Mouse (Mus musculus) thymus, adult 18-20 months (tissue): ENCODE data around the gene Kcnma1.

Source experiments
- DNase-seq, 2 experiments: peaks; one replicate each; pipeline ENCODE4 v3.0.0; 2022; ENCODE audit warnings: mixed read lengths in 2 of 2

Kcnma1 gene

DNA sequence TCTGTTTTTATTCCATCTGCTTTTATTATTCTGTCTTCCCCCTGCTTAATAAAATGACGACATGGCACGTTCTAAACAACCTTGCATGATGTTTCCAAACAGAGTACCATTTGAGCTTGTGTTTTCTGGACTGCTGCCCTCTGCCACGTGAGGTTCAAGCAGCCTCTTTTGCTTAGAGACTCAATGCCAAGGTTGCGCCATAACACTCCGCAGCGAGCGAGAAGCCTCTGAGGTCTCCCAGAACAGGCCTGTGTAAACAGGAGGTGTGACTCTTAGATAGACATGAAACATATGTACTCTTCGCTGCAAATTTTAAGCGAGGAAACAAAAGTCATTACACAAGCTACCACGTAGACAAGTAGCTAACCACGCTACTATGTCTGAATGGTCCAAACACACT lies 55.2 kb downstream of the Kcnma1 start:
- no peak for DNase-seq

DNA sequence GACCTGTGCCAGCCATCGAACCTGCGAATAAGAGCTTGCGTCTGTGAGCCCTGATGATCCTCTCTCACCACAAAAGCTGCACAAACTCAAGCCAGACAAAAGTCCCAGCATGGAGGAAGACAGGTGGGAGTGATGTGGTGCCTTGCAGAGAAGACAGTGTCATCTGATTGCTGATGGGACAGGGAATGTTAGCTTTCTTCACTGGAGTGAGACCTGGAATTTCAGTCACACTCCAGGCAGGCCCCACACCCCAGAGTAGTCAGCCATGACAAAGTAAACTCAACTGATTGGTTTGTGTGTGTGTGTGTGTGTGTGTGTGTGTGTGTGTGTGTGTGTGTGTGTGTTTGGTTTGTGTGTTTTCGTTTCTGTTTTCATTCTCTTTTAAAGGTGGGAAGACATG lies 57.0 kb downstream of the Kcnma1 start:
- no peak for DNase-seq

DNA sequence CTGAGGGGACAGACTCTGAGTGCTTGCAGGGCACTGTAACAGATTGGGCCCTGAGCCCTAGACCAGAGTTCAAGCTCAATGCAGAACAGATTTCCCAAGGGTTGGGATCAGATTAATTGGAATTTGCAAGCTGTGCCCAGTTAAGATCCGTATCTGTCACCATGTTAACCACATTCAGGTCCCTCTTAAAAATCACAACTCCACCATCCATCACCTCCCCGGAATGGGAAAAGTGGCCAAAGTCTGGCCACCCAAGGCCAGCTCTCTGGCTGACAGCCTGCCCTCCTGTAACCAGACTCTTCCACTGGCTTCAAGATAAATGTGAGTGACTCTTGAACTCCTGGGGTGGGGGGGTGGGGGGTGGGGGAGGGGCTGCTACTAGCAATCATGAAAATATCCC lies 70.4 kb downstream of the Kcnma1 start:
- no peak for DNase-seq

DNA sequence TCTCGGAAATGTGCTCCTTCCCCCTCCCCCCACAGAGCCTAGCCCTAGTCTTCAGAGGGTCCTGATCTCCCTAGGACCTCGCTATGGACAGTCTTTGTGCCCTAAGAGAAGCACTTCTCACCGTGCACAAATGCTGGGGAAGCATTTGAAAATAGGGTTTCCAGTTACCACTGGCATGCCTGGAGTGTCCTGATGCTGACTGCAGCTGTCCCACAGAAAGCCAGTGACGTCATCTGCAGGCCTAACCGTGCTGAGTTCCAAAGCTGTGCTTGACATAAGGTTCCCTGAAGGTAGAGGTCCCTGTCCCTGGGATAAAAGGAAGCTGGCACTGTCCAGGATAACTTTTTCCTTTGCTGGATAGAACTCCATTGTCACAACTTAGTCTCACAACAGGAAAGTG lies 71.1 kb downstream of the Kcnma1 start:
- no peak for DNase-seq

DNA sequence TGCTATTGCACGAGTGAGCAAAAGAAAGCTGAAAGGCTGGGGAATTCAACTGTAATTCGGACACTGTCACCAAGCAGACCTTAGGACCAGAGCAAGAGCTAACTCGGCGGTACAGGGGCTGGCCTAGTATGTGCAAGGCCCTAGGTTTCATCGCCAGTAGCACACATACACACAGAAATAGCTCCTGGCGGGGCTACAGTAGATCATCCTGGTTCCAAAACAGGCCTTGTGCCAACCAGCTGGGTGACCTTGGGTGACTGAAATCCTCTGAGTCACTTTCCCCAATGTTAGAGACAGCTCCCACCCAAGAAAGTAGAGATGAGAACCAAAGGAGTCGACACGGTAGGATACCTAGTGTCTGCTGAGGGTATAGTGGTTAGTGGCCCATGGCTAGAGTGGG lies 72.2 kb downstream of the Kcnma1 start:
- DNase-seq: no peak

DNA sequence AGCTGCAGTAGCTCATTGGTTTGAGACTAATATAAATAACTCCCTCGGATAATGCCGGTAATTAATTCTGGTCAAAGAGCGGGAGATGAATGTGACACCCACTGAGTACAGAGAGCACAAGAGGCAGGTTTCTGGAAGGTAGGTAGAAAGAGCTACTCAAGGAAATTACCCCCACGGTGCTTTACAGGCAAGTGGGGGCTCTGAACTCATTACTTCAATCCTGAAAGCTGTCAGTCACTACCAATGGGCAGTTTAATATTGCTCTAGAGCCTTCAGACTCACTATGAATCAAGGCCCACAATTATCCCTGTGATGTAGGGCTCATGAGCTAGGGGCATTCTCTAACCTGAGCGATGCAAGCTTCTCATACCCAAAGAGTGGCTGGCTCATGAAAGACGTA lies 79.3 kb downstream of the Kcnma1 start:
- DNase-seq: no peak

DNA sequence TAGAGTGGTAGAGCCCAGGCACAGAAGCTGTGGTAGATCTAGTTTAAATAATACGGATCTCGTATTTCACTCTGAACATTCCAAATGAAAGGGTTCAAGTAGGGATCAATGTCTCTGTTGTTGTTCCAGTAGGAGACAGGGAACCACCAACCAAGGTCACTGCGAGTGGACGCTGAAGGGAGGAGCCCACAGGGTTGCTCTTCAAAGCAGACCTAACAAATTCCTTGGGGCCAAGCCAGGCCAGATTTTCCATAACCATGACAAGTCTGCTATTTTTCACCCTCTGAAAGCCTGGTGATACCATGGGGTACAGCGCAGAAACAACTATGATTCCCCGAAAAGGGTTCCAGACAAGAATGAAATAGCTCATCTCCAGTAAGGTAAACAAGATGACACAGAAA lies 82.6 kb downstream of the Kcnma1 start:
- no peak for DNase-seq

DNA sequence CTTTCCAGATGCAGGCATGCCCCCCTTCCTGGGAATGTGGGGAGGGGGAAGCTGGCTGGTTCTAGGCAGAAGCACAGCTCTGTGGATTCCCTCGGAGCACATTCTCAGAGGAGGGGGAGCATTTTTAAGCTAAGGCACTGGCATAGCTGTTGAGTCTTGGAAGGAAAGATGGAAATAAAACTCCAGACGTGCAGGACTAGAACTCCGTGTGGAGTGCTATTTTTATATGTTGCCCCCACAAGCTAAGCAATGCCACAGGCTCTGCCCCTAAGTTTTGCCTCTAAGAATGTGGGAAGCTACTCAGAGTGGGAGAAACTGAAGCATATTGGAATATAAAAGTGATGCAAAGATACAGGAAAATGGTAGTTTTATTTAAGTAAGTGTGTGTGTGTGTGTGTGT lies 85.1 kb downstream of the Kcnma1 start:
- DNase-seq: no peak

DNA sequence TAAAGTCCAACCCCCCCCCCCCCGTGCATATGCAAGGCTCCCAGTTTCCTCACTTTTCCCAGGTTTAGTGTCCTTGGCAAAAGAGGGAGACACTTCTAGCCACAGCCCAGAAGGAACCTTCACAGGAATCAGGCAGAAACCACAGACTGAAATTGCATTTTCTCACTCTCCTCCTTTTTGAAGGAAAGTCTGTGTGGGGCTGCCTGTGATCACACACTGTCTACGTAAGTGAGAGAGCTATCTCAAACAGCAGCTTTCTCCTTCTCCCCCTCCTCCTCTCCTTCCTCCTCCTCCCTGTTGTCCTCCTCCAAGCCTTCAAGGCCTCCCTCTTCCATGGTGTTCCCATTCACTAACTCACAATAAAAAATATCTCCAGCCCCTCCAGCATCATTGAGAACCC lies 90.9 kb downstream of the Kcnma1 start:
- DNase-seq: no peak

DNA sequence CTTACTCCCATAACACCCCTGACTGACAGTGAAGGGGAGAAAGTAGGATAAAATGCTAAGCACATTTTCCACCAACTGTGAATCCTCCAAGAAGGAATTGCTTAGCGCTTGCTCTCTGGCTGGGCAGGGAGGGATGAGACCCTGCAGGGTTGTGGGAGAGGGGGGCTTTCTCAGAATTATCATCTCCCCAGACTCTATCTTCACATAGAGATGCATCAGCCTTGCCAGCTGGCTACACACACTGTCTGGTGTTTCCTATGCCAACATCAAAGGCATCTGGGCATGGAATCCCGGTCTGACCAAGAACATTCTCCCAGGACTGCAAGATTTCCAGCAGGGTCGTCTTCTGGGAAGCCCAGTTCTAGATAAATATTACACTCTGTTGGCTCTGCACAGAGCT lies 91.5 kb downstream of the Kcnma1 start:
- no peak for DNase-seq

DNA sequence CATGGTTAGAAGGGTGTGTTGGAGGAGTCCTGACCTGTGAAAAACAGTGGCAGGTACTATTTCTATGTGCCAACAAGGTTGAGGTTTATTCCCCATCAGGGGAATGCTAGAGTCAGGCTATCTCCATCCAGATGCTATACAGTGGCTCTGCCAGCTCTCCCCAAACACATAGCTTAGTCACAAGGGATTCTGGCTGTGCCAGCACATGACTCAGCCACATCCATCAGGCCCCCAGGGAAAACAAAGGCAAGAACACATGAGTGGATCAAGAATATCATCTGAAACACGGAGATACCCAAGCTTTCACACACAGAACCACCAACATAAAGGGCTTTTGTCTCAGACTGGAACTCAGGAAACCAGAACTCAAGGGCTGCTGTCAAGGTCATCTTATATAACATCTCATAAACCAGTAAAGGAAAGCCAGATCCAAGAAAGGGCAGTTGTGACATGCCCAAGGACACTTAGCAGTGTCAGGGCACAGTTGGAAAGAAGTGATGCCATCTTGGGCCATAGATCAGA lies 103.1 kb downstream of the Kcnma1 start:
- DNase-seq: no peak

DNA sequence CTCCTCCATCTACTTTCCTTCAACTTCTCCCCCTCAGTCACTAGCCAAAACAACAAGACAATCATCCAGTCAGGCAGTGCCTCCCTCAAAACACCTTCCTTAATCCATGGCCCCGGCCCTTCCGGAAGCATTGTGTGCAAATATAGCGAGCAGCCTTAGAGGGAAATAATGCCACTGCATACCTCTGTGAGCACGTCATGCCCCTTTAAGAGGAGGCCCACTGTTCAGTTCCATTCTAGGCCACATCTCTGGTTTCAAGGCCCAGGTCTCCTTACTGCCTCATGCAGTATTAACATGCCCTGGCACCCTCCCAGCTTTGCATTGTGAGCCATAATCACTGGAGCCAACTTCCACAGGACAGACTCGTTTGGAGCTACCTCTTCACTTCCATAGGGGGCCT lies 105.7 kb downstream of the Kcnma1 start:
- no peak for DNase-seq

DNA sequence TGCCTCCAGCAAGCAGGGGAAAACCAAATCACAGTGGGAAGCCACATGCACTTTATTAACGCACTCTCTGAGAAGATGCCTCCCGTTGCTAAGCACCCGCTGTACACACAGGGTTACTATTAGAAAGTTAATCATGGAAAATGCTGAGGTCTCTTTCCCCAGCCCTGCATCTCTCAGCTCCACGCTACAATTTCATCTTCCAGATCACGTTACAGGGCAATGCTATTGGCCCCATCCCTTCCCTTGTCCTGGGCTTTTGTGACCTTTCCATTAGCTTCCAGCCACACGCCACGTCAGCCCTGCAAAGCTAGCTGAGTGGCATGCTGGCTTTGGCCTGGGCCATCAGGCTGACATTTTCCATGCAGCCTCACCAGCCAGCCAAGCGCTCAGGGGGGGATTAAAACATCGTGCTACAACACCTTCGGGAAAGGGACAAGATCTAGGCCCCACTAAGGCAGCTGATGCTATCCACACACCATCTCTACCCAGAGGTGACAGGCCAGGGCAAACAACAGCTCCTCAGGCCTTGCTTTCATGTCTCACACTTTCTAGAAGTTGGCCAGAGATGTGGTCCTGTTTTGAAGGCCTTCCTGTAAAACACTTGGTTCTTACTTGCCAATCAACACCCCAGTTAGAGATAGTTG lies 111.5 kb downstream of the Kcnma1 start:
- no peak for DNase-seq

DNA sequence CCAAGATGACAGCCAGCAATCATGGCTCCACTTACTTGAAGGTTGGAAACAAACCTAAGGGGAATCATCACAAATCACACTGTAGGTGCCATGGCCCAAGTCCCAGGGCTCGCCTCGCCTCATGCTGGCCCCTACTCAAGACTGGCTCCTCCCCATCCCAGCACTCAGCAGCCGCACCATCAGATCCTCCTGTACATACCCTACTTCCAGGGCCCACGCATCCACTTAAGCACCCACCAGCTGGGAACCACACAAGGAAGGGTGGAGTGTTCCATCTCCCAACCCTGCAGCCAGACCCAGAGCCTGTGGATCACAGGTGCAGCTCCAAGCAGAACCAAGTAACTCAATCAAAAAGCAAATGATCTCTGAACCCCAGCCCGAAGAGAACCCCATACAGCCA lies 114.8 kb downstream of the Kcnma1 start:
- no peak for DNase-seq

DNA sequence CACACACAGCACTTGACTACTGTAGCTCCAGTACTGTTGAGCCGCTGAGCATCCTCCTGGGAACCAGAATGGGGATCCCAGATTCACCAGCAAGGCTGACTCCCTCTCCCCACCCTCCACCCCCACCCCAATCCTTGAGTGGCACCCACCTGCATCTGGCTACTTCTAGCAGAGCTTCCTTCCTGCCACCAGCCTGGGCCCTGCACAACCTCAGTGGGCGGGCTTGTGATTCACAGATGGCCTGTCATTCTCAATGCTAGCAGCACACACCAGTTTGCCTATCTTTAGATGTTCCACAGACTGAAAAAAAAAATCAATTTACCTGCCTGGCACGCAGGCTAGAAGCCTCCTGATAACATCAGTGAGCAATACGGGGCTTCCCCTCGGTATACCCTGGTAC lies 116.5 kb downstream of the Kcnma1 start:
- no peak for DNase-seq

DNA sequence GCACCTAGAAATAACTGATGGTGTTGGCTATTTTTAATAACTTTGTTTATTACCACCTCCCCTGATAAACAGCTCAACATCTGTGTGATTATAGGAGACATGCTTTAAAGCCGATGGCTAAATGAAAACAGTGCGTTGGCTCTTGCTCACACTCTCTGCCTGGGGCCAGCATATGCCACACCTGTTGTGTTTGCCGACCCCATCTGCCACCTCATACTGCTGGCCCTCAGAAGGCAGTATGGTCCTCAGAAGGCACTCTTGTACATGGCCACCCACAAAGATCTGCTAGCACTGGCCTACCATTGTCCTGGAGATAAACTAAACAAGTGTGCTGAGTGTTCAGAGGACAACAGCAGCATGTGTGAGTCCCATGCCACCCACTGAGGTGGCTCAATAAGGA lies 118.3 kb downstream of the Kcnma1 start:
- DNase-seq: no peak

DNA sequence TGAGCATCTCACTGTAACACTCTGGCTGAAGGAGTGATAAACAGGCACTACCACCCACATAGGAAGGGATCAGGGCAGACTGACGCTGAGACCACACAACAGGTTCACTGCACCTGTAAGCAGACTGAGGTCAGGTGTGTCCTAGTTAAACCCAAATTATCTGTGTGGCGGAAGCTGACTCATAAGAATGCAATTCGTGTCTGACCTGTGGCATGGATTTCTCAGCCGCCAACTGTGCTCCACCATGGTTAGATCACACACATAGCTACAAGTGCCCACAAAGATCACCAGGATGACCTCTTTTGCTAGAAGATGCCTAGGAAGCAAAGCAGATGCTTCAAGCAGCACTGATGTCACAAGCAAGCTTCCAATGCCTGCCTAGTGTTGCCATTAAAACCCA lies 128.2 kb downstream of the Kcnma1 start:
- no peak for DNase-seq

DNA sequence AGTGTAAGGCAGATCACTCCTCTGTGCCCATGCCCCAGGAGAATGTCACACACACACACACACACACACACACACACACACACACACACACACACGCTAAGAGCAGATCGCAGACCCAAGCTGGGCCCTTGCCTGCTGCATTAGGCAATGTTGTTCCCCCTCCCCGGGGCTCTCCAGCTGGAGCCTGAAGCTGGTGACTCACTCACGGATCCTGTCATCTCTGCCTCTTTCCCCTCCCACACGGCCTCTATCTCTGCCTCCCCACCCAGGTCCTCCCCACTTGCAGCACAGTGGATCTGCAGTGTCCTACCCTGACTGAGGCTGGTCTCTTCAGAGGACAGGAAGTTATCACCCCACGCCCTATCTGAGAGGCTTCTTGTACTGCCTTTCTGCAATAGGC lies 128.8 kb downstream of the Kcnma1 start:
- no peak for DNase-seq

DNA sequence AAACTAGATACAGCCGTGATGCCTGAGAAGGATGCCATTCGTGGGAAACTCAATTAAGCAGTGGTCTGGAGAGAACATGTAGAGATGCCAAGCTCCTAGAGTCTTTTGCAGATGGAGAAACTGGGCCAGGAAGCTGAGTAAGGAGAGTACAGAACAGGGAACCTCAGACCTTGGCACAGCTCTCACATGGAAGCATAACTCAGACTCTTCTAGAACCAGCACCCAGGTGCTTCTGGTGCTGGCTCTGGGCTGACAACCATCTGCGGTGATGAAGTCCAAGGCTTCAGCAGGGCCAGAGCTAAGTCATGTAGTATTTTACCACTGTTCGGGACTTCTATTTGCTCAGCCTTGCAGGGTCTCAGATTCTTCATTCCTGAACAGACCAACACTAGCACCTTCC lies 129.2 kb downstream of the Kcnma1 start:
- no peak for DNase-seq

DNA sequence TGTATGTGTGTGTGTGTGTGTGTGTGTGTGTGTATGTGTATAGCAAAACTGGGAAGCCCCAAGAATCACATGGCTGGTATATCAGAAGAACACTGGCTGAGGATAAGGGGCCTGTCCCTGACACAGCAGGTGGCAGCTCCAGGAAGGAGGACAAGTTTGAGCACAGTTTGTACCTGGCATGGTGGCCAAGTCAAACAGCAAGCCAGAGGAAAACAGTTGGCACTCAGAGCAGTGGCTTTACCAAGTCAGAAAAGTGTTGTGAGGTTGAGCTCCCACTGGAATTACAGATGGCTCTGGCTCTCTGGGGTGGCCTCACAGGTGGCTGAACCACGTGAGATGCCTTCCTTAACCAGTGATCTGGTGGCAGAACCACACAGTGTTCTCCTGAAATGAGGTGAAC lies 132.3 kb downstream of the Kcnma1 start:
- DNase-seq: no peak

DNA sequence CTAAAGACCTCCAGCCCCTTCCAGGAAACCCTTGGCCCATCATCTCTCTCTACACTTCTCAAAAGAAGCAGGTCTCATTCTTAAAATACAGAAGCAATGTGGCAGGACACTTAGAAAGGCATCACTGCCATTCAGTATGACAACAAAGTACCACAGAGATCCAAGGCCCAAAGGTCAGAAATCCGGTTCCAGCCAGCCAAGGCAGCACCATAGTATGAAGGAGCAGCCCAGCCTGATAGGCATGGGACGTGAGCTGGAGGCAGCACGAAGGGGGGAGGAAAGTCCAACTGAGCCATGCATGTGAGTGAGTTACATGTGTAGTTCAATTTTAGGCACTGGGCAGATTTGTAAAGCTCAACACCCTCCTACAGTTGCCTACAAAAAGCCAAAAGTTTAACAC lies 135.0 kb downstream of the Kcnma1 start:
- DNase-seq: no peak

DNA sequence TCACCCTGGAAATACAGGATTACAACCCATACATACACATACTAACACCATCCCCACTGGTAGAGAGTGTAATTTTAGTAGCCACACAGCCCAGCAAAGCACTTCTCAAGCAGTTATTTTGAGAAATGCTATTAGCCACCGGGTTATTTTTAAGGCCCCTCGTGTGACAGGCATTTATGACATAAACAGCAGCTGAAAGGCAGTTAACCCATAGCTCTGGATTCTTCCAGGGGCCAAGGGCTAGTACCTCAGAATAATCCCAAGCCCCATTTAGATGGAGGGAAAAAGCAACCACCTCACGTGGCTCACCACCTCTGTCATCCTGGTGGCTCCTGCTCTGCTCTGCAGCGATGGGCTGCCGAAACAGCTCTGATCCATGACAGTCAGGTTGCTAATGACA lies 136.7 kb downstream of the Kcnma1 start:
- DNase-seq: no peak

DNA sequence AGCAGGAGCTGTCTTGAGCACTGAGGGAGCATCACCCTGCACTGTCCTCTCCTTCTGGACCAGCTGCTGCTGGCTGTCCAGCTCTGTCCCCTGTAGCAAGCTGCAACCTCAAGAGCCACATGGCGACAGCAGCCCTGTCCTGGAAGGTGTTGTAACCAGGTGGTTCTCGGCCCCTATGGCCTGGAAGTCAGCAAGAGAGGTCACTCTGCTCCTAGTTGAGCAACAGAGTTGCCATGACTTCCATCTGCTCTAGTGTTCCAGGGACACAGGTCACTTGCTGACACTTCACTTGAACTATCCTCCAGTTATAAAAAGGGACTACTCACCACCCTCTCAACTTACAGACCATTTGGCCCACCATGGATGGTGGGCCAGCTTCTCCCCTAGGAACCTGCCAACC lies 139.7 kb downstream of the Kcnma1 start:
- DNase-seq: no peak

DNA sequence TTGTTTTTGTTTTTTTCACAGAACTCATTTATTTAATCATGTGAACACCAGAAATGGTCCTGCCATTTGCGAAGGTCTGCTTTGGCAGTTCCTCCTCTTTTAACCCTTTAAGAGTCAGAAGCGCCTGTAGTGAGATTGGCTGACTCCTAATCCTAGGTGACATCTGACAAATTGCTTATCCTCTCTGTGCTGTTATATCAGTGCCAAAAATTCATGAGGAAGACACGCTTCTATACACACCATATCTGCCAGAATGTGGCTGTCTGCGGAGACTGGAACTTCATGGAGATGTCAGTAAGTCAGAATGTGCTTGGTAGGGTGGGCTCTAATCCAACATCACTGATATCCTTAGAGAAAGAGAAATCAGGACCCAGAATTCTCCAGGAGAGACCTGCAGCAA lies 157.3 kb downstream of the Kcnma1 start:
- DNase-seq: no peak

DNA sequence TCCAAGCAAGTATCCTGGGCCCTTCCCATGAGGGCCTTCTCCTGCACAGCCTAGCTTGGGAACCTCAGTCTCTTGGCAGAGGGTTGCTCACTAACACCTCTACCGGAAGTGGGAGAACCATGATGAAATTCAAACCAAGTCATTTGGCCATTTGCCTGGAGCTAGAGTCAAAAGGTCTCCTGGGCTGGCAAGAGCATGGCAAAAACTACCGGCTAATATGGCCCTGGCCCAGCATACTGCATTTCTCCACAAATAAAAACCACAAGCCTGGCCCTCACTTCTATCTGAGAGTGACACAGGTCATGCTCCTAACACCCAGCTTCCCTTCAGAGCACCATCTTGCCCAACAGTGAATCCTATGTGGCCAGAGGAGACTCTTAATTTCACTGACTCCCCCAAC lies 159.3 kb downstream of the Kcnma1 start:
- DNase-seq: no peak
